Mouse (Mus musculus) CD4-positive helper T cell, adult 2 months (primary cell): ENCODE data around the gene Hivep3.

Source experiments
- DNase-seq: peaks from one replicate; pipeline ENCODE4 v3.0.0-alpha.2; 2012; ENCODE audit warnings: low read depth, missing footprints, low spot score

Hivep3 gene

DNA sequence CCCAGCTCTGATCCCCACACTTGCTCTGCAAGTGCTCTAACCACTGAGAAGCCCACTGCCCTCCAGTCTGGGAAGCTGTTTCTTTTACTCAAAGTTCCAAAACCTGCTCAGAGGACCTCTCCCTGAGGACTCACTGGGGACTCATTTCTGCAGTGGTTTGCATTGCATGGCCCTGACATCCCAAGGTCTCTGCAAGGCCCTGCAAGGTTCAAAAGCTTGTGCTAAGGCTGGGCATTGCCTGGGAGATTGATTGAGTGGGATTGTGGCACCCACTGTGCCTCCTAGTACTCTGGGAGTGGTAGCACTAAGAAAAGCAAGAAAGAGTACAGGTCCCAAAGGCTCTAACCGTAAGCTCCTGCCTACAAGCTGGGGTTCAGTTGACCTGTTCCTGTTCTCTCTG, 279.3 kb downstream of the Hivep3 start:
- DNase-seq: no peak

DNA sequence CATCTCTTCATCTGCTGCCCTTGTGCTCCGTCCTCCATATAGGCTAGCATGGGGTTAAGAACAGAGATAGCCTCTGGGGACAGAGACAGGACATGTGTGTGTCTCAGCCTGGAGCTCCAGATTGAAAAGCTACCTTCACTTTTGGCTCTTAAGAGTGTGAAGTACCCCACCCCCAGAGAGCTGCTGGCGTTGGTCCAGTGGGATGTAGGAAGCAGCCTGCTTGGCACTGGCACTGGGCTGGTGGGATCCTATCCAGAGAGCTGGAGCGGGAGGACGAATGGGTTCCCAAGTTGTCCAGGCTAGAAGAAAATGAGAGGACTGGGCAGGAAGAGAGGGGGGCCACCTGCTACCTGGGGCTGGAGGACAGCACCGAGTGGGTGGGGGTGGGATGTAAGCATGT, 284.8 kb downstream of the Hivep3 start:
- DNase-seq: no peak

DNA sequence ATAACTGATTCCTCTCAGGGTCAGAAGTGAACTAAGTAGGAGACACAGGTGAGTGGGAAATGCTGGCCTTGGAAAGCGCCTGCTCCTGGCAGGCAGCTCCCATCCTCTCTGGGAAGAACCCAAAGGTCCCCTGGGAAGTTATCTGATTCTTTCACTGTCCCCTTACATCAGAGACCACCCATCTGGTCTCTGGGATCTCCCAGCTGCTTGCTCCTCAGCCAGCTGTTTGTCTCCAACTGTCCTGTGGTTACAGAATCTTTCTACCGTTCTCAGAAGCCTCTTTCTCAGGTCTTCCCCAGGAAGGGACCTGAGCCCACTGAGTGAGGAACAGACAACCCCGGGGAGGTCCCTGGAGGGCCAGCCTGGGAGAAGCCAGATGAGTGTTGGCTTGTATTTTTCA, 288.8 kb downstream of the Hivep3 start:
- no peak for DNase-seq

DNA sequence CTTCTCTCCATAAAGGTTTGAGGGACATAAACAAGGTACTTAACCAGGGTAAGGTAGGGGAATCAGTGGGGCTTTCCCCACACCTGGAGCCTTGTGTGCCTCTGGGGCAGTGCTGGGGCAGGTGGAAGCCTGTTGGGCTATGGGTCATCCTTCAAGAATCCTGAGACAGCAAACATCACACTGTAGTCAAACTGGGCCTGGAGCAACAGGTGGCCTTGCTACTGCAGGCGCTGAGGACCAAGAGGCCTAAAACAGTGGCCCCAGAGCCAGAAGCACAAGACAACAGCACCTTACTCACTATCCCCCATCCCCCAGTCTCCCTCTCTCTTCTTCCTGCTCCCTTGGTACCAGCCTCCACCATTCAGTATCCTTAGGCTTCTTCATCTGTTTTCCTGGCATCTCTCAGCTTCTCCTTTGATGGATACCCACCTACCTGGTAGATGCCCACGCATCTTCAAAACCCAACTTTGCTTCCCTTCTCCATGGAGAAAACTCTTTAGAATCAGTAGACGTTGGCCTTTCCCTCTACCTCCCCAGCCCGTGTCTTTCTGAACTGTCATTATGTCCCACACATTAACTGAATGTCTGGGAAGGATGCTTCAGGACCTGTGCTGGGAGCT, 289.7 kb downstream of the Hivep3 start:
- no peak for DNase-seq

DNA sequence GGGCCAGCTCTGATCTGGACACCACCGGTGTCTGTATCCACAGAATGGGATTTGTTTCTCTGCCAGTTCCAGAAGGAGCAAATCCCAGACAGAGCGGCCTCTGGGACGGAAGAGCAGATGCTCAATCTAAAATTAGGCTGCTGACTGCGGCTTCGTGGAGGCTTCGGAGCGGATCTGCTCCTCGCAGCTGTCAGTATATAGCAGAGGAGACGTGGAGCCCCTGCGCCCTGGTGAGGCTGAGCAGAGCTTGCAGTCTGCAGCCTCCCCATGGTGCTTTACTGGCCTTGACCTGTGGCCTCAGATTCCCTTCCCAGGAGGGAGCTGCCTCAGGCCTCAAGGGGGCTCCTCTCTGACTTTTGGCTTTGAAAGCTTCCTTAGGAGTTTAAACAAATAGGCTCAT, 290.5 kb downstream of the Hivep3 start:
- DNase-seq: no peak

DNA sequence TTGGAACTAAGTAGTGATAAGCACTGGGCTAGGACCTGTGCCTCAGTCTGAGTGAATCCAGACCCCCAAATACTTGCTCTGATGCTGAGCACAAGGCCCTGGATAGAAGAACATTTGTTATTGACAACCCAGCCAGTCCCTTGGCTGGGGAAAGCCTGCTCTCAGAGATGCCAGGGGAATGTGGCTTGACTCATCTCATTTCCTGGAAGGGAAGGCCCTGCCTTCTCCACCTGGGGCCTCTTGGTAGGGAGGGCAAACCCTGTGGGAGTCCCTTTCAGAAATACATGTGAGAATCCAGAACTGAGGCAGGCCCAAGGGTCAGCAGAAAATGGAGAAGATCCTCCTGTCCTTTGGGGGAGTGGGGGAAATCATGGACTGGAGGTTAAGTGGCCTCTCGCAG, 294.1 kb downstream of the Hivep3 start:
- no peak for DNase-seq

DNA sequence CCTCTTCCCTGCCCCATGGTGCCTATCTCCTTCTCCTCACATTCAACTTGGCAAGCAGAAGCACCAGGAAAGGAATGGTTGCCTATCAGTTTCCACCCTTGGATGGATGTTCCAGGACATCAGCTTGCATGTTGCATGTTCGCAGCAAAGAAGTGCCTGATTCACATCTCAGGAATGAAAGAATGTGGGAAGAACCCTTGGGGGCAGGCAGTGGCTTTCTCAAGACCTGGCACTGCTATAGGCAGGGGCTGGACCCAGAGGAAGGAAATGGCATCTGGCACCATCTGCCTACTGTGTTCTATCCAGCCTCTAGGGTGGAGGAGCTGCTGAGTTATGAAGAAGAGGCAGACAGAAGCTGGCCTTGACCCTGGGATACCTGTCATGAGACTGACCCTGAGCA, 296.4 kb downstream of the Hivep3 start:
- DNase-seq: no peak

DNA sequence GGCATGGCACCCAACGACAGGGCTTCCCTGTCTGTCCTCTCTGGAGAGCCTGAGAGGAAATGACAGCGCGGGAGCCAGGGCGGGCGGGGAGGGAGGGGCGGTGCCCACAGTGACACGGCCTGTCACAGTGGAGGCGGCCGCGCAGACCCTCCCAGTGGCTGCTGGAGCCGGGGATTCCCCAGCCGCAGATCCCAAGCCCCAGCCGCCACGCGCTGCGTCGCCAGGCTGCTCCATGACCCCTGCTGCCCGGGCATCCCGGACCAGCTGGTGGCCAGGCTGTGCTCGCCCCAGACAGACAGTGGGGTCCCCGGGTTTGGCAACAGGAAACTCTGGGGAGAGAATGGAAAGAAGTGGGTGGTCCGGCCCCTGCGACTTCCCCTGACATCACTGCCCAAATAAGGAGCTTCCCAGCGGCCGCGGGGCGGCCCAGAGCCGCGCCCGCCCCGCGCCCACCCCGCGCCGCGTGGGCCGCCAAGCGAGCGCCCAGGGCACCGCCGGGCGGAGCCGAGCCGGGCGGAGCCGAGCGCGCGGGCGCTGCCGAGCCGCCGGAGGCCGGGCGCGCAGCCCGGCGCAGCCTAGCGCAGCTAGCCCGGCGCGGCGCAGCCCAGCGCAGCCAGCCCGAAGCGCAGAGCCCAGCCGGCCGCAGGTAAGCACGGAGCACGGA, 298.9 kb downstream of the Hivep3 start:
- DNase-seq: peak; percentile 83

DNA sequence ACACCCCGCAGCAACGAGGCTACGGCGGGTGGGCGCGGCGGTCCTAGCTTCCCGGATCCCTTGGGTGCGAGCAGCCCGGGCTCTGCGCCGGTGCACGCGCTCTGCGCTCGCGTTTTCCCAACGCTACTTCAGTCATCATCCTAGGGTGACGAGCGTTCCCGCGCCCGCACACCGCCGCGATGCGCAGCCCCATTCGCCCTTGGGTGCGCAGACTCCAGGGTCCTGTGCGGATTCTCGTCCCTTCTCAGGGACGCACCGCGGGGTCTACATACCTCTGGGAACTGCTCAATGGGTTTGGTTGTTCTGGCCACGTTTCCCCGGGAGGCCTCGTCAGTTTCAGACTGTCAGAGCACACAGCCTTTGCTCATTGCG, 299.4 kb downstream of the Hivep3 start:
- peak; percentile 56 for DNase-seq

DNA sequence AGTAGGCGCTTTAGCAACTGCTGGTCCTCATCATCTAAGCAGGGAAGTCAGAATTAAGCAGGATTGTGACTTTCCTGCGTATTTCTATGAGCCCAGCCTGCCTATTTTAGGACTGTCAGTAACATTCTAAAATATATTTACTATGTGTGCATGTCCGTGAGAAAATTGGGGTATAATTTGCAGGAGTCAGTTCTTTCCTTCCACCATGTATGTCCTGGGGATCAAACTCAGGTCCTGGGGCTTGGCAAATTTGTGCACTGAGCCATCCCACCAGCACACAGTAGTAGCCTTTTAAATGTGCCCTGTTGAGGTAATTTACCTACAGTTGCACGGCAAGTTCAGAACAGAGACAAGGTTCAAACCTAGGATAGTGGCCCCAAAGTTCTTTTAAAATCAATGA, 302.7 kb downstream of the Hivep3 start:
- DNase-seq: no peak

DNA sequence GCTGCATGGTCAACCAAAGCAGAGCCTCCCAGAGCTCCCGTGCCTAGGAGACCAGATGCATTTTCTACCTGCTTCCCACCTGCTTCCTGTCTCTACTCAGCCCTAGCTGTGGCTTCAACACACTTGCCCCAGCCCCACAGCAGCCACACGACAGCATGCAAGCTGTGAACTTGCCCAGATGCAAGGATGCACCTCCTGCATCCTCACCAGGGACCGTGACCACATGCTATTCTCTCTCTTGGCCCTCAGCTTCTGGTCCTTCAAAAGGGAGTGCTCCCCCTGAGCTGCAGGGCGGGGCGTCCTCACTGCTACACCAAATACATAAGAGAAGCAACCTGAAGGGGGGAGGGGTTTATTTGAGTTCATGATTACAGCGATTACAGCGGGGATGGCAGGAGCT, 303.4 kb downstream of the Hivep3 start:
- peak; percentile 38 for DNase-seq

DNA sequence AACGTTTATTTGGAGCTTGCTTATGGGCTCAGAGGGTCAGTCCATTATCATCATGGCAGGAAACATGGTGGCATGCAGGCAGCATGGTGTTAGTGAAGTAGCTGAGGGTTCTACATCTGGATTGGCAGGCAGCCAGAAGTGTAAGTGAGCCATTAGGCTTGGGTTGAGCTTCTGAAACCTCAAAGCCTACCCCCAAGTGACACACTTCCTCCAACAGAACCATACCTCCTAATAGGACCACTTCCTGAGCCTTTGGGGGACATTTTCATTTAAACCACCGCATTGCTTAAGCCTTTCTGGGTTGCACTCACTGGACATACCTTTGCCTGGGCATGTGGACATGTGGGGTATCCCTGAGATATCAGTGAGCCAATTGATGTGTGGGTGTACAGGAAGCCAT, 307.9 kb downstream of the Hivep3 start:
- DNase-seq: no peak

DNA sequence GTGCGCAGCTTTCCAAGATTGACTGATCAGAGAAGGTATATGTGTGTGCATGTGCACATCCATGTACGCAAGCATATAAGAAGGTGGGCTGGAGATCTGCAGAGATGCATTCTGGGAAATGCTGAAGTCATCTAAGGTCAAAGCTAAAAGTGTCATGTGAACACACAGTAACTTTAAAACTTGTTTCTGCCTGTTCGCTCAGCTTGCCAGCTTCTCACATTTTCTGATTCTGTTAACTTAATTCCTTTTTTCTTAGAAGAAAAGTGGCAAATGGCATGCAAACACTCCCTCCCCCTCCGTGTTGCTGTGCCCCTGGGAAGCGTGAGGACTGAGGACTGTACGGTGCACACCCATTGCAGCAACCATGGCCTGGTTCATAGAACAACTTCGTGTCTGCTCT, 308.9 kb downstream of the Hivep3 start:
- DNase-seq: no peak

DNA sequence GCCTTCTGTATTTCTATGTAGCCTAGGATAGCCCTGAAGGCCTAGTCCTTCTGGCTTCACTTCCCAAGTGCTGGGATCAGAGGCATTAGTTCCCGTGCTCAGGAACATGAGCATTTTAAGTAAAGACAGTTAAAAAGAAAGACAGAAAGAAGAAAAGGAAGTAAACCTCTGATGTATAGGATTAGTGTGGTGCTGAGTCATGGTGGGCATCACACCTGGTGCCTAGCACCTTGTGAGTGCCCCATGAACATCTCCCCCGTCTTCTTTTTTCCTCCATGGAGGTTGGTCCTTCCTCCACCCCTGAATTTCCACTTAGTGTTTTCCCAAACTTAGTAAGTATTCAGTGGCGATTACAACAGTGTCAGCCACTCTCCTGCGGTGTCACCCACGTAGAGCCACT, 311.0 kb downstream of the Hivep3 start:
- DNase-seq: no peak

DNA sequence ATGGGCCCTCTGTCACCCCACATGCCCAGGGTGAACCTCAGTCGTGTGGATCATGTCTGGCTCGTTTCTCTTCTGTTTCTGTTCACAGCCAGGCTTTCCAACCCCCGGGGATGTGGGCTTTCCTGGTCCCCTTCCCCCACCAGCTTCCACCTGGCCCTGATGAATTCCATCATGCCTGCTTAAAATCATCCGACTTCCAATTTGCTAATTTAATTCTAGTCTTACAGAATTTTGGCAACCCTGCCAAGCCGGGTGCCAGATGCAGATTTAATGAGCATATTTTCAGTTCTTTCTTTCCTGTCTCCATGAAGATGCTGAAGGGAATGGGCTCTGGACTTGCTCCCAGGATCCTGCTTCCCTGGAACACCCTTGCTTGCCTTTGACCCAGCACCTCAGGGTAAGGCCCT, 311.6 kb downstream of the Hivep3 start:
- no peak for DNase-seq

DNA sequence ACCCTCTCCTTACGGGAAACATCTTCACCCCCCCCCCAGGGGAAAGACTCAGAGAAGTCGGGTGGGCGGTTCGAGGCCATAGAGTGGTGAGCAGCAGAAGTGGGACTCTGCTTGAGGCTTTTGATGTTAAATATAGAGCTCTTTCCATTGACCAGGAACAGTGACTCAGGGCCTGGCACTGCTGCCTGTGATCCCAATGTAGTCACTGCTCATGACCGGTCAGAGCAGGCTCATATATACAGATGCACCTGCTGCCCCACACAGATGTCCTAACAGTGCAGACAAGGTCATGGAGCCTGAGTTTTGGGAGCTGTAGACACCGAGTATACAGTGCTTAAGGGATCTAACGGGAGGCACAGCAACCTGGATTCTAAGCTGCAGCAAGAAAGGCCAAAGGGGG, 312.3 kb downstream of the Hivep3 start:
- DNase-seq: no peak

DNA sequence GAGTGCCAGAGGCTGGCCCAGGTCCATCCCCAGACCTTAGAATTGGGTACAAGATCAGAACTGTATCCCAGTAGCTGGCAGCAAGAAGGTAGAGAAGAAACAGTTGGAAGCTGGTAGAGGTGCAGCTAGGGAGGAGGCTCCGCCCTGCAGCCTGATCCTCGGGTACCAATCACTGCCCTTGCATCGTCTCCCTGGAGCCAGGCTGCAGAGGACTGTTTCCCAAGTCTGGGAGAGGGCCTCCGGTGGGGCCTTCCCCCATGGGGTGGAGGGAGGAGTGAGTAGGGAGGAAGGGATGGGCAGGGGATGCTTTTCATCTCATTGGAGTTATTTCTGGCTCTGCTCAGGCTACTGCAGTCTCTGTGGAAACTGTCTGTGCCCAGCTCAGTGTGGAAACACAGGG, 313.5 kb downstream of the Hivep3 start:
- no peak for DNase-seq

DNA sequence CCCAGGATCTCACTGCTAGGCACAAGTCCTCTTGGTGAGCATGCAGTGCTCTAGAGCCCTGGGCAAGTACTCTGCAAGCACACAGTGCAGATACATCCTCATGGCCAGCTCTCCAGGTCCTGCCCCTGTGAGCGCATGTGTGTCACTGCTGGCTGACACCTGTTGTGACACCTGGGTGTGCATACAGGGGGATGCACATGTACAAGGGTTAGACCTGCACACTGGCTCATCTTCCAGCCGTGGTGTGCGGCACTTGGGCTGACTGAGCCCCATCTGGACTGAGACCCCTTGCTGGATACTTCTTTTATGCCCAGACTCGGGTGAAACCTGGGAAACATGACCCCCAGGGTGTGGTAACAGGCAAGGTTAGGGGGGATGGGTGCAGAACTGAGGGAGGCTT, 314.7 kb downstream of the Hivep3 start:
- no peak for DNase-seq

DNA sequence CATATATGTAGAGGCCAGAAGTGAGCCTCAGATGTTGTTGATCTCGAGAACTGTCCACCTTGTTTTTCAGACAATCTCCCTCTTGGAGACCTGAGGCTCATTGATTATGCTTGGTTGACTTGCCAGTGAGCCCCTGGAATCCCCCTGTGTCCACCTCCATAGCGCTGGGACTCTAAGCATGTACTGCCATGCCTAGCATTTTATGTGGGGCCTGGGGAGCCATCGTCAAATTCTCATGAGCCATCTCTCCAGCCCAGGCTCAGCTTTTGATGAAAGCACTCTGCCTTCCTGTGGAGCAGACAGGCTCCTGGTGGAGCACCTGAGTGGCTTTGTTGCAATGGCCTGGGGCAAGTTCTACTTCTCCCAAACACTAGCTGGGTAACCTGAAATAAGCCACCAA, 316.3 kb downstream of the Hivep3 start:
- DNase-seq: no peak

DNA sequence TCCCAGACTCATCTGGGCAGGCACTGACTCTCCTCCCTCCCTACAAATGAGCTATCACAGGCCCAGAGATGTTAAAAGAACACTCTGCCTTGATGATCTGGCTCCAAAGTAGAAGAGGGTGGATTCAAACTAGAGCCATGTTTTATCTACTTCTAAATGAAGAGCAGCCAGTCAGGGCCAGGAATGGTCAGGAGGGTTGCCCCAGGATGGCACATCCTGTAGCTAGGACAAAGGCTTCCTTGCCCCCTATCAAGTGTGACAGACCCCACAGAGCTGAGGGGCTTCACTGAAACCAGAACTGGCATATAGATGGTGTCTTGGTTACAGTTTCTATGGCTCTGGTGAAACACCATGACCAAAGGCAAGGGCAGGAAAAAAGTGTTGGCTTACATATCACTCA, 318.9 kb downstream of the Hivep3 start:
- no peak for DNase-seq

DNA sequence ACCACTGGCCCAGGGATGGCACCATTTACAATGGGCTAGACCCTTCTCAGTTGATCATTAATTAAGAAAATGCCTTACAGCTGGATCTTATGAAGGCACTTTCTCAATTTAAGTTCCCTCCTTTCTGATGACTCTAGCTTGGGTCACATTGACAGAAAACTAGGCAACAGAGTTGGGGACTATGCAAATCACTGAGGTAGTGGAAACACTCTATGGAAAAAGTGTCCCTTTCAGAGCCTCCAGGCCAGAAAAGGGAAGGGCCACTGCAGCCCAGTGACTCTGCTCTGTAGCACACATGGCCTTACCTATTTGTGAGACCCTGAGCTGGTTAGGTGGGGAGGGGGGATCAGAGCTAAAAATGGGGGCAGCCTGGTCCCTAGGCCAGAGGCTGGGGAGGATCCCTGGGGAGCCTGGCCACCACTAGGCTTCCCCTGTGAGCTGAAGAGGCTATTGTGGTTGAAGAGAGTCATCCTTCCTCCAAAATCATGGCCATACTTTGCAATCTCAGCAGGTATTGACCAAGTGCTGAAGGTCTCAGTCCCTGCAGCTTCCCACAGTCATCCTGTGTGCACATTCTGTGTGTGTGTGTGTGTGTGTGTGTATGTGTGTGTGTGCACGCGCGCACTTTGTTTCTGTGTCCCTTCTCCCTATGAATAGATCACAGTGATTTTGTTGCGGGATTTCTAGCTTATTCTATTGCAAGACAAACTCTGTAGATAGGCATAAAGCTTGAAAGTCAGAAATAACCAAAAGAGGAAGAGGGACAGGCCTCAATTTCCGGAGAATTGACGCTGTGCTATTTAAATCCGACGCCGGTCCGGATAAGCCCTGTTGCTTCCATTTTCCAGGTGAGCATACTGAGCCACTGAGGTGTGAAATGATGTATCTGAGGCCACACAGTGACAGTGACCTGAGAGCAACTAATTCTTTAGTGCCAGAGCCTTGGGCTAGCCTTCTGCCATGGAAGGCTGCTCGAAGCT, 319.7 kb downstream of the Hivep3 start:
- DNase-seq: peak; percentile 43

DNA sequence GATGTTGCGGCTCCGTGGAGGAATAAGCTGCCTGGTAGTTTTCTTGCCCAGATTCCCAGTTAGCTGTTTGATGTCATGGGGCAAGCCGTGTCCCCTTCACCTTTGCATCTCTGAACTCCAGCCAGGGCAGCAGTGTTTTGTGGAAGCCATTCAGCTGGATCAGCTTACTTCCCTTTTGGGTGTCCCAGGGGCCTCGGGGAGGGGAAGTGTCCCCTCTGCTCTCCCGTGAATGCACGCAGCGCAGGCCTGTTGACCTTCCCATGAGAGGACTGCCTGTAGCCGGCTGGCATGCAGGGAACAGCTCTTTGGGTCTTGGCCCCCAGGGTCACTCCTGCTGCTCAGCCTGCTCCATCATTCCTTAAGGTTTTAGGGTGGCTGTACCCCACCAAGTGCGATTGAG, 320.6 kb downstream of the Hivep3 start:
- no peak for DNase-seq

DNA sequence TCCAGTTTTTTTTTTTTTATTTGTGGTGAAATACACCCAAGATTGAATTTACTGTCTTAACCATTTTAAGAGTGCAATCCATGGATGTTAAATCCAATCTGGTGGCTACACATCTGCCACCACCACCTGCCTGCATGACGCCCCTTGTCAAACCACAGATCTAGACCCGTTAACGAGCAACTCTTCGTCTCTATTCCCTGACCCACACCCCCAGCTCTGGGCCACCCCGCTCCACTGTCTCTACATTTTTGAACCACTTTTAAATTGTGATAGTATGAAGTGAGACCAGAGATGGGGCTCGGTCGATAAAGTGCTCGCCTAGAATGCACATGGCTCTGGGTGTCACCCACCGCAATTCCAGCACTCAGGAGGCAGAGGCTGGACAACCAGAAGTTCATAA, 322.9 kb downstream of the Hivep3 start:
- DNase-seq: no peak
